Mouse (Mus musculus): Measurements from ENCODE around the gene Slc17a5. TPM values are rescaled to one million over a fixed set of nuclear protein-coding genes. Genes with fewer than 3 reads are reported as not detected.
A peak's percentile ranks its signal among the peaks of the same experiment; 100 is the strongest.
"Not testable (repeated sequence)": the region's sequence is repeated elsewhere in the genome, so short reads cannot be mapped to it uniquely, and the experiment has no call there.

Slc17a5 gene
- total RNA-seq, 2 experiments from 2014 or later, result 17.6 to 19.2 TPM

- DNase-seq (ENCODE audit: low spot score in 2 of 2), result no peak
- intact Hi-C loops (cut with DNase I), result loop anchor here (5.0 kb wide), 1 partner anchor 43 kb away; no protein-coding TSS in a partner anchor
Observed at GRCm38 (mm10) chr9:78525451-78526135, 62.2 kb downstream of the Slc17a5 start.

GRCm38 (mm10) chr9:78521689-78522088 is 66.2 kb downstream of the Slc17a5 start:
- intact Hi-C loops (cut with DNase I), result no loop called here
- DNase-seq (ENCODE audit: low spot score in 2 of 2), result peak in 1 of 2 experiments; percentile 28

DNA sequence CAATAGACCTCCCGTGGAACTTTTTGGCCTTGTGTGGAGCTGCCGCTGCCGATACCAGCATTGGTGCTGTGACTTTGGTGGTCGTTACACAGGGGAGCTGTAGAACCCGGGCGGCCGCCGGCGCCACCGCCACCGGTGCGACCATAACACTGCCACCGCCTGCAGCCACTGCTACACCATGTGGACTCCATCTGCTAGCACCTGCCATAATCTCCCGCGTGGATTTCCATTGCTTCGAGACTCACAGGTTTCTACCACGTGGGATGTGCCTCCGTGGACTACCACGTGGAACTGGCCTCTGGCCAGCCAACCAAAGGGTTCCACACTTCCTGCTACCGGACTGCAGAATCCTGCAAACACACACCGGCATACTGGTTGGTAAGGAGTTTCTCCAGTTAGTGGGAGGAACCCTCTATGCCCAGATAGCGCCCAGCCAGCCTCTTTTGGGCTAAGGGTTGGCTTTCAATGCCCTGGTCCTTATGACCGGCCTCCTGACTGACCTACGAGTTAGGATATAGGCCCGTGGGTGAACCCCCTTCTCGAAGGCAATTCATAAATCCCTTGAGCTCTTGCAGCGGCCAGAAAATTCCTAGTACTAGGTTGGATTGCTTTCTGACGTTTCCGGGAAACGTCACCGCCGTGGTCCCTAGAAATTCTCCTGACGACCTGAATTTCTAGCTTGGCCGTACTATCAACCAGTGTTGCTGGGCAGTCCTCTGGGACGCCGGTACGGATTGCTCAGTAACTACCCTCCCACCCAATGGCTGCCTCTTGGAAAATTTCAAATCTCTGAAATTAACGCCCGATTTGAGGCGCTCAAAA is 66.8 kb downstream of the Slc17a5 start:
- intact Hi-C loops (cut with DNase I), result no loop called here
- peak; percentile 41 to 90 for DNase-seq (ENCODE audit: low spot score in 2 of 2)

DNA sequence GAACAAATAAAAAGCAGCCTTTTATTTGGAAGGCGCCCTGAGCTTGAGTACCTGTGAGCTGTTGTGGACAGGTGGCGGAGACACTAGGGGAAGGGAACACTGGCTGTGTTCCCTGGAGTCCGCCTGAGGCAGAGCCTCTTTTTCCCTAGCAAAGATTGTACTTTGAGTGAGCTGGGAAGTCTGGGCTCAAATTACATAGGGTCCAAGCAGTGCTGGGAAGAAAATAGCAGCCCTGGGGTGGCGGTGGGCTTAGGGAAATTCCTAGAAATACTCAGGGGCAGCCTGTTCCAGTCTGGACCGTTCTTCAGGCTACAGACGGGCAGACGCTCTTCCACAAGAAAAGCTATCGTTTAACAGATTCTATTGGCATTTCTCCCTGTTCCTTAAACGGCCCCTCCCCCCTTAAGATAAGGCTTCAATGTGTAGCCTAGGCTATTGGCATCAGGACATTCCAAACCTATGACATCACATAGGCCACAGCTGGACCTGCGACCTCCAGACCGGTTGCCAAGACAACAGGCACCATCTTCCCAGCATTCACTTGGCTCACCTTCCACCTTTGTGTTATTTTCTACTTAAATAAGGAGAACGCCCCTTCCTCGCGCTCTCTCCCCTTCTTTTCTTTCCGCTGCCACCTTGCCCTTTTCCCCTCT is 67.6 kb downstream of the Slc17a5 start:
- intact Hi-C loops (cut with DNase I), result no loop called here
- no peak for DNase-seq (ENCODE audit: low spot score in 2 of 2)

DNA sequence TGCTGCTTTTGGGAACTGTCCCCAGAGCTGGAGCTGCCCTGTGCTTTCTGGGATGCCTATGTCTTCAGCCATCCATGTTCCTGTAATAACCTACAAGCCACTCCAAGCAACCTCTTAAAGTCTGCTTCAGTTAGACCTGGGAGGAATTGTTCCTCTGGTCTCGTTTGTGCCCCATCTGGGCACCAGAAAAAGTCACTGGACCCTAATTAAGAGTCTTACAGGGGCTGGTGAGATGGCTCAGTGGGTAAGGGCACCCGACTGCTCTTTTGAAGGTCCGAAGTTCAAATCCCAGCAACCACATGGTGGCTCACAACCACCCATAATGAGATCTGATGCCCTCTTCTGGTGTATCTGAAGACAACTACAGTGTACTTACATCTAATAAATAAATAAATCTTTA is 70.6 kb downstream of the Slc17a5 start:
- DNase-seq (ENCODE audit: low spot score in 2 of 2); intact Hi-C loops (cut with DNase I): not testable (repeated sequence)

GRCm38 (mm10) chr9:78516125-78516524 is 71.7 kb downstream of the Slc17a5 start:
- no peak for DNase-seq (ENCODE audit: low spot score in 2 of 2)
- intact Hi-C loops (cut with DNase I), result no loop called here

GRCm38 (mm10) chr9:78514681-78515080 is 73.2 kb downstream of the Slc17a5 start:
- intact Hi-C loops (cut with DNase I), result no loop called here
- DNase-seq (ENCODE audit: low spot score in 2 of 2), result no peak

- intact Hi-C loops (cut with DNase I), result no loop called here
- no peak for DNase-seq (ENCODE audit: low spot score in 2 of 2)
Observed at GRCm38 (mm10) chr9:78513776-78514500, 73.9 kb downstream of the Slc17a5 start.

DNA sequence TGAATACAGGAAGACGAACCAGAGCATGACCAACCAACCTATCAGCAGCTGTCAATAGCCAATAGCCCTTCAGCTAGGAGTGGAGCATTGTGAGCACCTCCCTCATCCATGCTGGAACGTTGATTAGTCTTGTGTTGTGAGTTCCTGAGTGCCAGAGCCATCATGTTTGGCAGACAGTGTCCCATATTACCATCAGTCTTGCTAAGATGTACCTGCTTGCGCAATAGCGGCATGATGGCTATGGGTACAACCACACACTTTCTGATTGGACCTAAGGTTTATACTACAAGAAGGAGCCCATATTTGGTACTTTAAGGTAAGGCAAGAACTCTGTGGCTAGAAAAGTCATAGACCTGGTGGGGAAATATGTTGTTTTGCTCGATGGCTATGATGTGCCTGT is 76.1 kb downstream of the Slc17a5 start:
- intact Hi-C loops (cut with DNase I), result no loop called here
- DNase-seq (ENCODE audit: low spot score in 2 of 2), result no peak

GRCm38 (mm10) chr9:78508106-78508786 is 79.6 kb downstream of the Slc17a5 start:
- intact Hi-C loops (cut with DNase I), result no loop called here

DNA sequence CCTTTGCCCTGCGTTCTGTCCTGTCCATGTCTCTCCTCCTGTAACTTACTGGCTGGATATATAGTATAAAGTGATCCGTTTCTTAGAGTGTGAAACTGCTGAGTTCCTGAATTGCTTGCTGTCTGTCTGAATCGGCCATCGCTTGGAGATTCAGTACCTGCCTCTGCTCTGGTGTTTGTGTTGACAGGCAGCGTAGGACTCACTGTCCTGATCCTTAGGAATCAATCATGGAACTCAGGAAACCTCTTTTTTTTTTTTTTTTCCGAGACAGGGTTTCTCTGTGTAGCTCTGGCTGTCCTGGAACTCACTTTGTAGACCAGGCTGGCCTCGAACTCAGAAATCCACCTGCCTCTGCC is 81.1 kb downstream of the Slc17a5 start:
- intact Hi-C loops (cut with DNase I), result no loop called here
- DNase-seq (ENCODE audit: low spot score in 2 of 2), result no peak

More at GRCm38 (mm10) chr9:78508106-78508786, 79.6 kb downstream of the Slc17a5 start:
- DNase-seq (ENCODE audit: low spot score in 2 of 2), result no peak

DNA sequence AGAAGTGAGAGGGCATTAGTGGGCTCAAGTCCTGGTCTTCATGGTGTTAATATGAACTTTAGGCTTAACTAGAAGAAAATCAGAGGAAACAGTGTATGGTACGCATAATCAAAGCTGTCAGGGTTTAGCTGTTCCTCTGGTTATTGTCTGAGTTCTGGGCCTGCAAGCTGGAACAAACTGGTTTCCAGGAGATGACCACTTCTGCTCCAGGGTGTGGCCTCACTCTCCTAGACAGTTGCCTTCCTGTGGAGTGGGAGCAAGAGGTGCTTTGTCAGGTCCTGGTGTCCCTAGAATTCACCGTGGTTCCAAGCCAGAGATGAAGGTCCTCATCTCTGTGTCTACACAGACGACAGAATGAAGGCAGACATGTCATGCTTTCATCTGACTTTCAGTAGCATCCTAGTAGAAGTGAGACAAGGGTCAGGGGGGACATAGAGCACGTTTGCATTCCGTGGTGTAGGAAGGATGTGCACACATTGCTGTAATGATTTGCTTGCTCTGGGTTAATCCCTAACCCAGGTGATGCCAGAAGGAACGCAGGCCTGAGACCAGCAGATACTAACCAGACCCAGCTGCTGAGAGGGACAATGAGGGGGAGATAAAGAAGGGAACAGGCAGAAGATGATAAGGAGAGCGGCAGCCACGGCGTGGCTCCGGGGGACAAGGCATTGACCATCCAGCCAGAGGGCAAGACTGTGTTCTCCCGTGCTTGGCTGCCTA is 81.7 kb downstream of the Slc17a5 start:
- DNase-seq (ENCODE audit: low spot score in 2 of 2), result no peak
- intact Hi-C loops (cut with DNase I), result no loop called here

DNA sequence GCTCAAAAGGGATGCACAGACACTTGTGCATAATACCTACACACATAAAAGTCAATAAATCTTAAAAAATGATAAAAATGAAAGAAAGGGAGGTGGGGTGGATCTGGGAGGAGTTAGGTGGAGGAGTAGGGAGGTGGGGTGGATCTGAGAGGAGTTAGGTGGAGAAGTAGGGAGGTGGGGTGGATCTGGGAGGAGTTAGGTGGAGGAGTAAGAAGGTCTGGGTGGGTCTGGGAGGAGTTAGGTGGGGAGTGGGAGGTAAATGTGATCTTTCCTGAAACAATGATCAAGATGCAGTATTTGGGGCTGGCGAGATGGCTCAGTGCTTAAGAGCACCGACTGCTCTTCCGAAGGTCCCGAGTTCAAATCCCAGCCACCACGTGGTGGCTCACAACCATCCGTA is 82.6 kb downstream of the Slc17a5 start:
- DNase-seq (ENCODE audit: low spot score in 2 of 2), result no peak
- intact Hi-C loops (cut with DNase I), result no loop called here

DNA sequence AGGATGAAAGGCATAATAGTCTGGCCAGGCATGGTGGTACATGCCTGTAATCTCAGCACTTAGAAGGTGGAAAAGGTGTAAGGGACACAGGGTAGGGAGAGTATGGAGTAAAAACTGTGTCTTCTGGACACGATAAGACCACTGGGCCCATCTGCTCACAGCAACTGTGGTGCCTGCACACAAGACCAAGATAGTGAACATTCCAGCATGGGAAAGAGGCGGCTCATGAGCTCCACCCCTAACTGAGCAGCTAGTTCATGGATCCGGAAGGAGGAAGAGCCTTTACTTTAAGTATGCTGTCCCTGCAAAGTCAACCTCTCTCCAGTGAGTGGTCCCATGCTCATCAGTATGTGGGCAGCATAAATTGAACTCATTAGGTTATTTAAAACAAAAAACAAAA is 83.2 kb downstream of the Slc17a5 start:
- intact Hi-C loops (cut with DNase I), result no loop called here

DNA sequence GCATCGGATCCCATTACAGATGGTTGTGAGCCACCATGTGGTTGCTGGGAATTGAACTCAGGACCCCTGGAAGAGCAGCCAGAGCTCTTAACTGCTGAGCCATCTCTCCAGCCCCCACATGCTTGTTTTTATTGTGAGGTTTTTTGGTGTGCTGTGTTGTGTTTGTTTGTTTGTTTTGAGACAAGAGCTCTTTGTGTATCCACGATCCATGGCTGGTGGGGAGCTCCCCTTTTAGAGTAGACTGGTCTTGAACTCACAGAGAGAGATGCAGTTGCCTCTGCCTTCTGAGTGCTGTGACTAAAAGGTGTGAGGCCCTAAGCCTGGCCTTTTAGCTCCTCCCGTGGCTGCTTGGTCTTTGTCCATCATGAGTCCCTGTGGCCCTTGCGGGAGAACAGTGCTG is 83.7 kb downstream of the Slc17a5 start:
- intact Hi-C loops (cut with DNase I), result no loop called here
- DNase-seq (ENCODE audit: low spot score in 2 of 2), result no peak

More for the DNA sequence above, 83.2 kb downstream of the Slc17a5 start:
- no peak for DNase-seq (ENCODE audit: low spot score in 2 of 2)

- intact Hi-C loops (cut with DNase I), result no loop called here
- peak in 1 of 2 experiments; percentile 15 for DNase-seq (ENCODE audit: low spot score in 2 of 2)
Observed at GRCm38 (mm10) chr9:78503223-78504079, 84.4 kb downstream of the Slc17a5 start.

GRCm38 (mm10) chr9:78501284-78501683 is 86.6 kb downstream of the Slc17a5 start:
- intact Hi-C loops (cut with DNase I), result no loop called here
- DNase-seq (ENCODE audit: low spot score in 2 of 2), result no peak

DNA sequence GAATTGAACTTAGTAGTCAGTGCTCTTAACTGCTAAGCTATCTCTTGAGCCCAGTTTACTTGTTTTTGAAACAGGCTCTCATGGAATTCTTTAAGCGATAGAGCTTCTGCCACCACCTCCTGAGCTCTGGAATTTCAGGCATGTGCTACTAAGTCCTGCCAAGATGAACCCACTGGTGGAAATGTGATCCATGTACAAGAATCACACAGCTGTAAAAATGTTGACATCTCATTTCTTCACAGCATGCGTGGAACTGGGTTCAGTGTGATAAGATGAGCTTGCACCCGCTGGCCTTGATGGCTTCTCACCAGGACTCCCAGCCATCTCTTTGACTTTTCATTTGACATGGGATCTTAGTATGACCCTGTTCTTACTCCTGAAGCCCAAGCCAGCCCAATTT is 87.5 kb downstream of the Slc17a5 start:
- intact Hi-C loops (cut with DNase I), result no loop called here
- DNase-seq (ENCODE audit: low spot score in 2 of 2), result no peak
